Mouse (Mus musculus) activated CD4-positive, CD25-positive, alpha-beta regulatory T cell, adult 4 months (primary cell): ENCODE data around the gene Rab27a. TPM values are rescaled to one million over a fixed set of nuclear protein-coding genes. Genes with fewer than 3 reads are reported as not detected.
"Not testable (repeated sequence)": the region's sequence is repeated elsewhere in the genome, so short reads cannot be mapped to it uniquely, and the experiment has no call there.

Experiments
- ATAC-seq: one replicate; pipeline ENCODE4 v1.8.0; 2017
- polyA plus RNA-seq, 2 experiments: library from polyadenylated mRNA; unstranded; fragments of 100-300 nt; shearing (Covaris generic); gene quantifications; one replicate each; pipeline ENCODE4 v1.2.1; 2017

Gene Rab27a
- polyA plus RNA-seq, 2 experiments from 2014 or later, result 33.8 to 42.7 TPM

DNA sequence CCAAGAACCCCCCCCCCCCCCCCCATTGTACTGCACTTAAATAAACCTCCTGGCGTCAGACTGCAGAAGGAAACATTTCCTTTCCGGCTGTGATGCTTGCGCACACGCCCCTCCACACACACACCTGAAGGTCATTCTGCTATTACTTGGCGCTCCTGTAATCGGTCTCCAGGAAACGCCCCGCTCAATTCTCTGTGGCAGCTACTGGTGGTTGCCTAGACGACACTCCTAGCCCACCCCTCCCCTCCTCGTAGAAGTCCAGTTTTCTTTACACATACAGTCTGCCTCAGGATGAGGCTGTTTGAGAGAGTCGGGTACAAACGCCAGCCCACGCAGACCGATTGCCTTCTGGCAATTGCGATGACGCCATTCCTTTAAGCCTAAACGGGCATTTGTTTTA is 49.9 kb downstream of the Rab27a start:
- no peak for ATAC-seq

DNA sequence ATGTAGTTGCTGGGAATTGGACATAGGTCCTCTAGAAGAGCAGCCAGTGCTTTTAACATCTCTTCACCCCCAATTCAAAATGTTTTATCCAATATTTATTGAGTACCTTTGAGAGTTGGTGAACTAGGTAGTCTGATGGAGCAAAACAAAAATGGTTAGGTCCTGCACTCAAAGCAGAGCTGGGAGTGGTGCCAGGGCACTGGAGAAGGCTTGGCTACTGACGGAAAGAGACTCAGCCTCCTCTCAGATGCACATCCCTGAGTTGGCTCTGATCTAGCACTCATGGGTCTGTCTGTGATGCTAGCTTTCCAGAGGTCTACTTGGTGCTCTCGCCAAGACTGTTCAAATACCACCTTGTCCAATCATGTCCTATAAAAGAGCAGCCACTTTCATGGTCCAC is 53.2 kb downstream of the Rab27a start:
- no peak for ATAC-seq

DNA sequence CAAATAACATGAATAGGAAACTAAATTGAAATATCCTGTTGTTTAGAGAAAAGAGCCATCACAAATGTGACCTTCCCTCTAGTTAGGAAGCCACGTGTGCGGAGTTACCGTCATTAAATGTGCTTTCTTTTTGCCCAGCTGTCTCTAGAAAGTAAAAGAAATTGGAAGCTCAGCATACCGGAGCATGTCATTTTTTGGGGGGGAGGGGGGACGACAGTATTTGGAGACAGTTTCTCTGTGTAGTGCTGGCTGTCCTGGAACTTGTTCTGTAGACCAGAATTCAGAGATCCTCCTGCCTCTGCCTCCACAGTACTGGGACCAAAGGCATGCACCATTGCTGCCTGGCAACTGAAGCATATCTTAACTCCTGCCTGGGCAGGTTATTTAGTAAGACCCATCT is 56.9 kb downstream of the Rab27a start, which contains the start of gene Khdc3:
Gene Khdc3, plus strand, starts transcription at position 301 of the 400 bp plus-strand sequence.
- no peak for ATAC-seq

DNA sequence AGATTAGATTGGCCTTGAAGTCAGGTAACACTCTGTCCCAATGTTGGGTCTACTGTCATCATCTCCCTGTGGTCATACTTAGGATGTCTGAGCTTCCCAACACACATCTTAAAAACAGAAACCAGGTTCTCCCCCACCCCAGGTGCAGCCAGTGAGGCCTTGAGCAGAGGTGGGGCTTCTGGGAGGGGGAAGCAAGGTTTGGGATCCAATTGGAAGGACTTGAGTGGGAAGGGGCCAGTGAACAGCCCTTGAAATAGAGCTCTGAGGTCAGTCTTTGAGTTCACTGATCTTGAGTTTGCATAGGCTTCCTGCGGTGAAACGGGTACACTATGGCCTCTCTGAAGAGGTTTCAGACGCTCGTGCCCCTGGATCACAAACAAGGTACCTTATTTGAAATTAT is 57.5 kb downstream of the Rab27a start, which contains the start of gene Gm20509:
Gene Gm20509, plus strand, starts transcription at position 290 of the 400 bp plus-strand sequence.
- ATAC-seq, result no peak

DNA sequence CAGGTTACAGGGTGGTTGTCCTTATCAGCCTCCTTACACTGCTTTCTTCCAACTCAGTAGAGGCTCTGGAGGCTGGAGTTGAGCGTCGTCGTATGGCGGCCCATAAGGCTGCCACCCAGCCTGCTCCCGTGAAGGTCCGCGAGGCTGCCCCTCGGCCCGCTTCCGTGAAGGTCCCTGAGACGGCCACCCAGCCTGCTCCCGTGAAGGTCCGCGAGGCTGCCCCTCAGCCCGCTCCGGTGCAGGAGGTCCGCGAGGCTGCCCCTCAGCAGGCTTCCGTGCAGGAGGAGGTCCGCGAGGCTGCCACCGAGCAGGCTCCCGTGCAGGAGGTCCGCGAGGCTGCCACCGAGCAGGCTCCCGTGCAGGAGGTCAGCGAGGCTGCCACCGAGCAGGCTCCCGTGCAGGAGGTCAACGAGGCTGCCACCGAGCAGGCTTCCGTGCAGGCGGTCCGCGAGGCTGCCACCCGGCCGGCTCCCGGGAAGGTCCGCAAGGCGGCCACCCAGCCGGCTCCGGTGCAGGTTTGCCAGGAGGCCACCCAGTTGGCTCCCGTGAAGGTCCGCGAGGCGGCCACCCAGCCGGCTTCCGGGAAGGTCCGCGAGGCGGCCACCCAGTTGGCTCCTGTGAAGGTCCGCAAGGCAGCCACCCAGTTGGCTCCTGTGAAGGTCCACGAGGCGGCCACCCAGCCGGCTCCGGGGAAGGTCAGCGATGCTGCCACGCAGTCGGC is 58.7 kb downstream of the Rab27a start:
- ATAC-seq, result no peak

DNA sequence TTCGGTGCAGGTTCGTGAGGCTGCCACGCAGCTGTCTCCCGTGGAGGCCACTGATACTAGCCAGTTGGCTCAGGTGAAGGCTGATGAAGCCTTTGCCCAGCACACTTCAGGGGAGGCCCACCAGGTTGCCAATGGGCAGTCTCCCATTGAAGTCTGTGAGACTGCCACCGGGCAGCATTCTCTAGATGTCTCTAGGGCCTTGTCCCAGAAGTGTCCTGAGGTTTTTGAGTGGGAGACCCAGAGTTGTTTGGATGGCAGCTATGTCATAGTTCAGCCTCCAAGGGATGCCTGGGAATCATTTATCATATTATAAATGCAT is 59.2 kb downstream of the Rab27a start:
- no peak for ATAC-seq

DNA sequence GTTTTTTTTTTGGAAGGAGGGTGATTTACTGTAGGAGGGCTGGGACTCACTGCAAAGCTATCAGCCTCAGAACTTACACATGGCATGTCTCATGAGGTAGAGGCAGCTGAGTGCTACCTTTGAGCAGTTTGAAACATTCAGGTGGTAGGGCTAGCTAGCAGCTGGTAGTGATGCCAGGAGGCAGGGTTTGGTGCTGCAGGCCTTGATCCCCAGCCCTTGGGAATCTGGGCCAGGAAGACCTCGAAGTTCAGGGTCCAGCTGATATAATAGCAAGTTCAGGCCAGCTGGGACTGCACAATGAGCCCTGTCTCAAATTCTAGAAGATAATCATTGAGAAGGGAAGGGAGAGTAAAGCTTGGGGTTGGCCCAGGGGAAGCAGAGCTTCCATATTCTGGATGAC is 60.5 kb downstream of the Rab27a start:
- ATAC-seq, result no peak

DNA sequence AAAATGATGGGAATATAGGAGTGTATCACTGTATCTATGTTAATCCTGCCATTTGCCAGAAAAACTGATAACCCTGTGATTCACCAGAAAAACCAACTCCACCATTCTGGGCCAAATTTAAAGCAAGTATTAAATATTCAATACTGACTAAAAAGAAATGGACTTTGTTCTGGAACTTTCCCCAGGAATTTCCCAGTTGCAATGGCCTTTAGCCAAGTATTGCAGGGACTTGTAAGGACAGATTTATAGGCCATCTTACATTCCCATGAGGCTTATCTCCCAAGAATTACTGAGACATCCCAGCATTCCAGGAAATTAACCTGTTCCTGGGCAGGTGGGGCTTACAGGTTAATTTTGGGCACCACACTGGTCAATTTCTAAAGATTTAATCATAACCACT is 61.1 kb downstream of the Rab27a start:
- no peak for ATAC-seq

DNA sequence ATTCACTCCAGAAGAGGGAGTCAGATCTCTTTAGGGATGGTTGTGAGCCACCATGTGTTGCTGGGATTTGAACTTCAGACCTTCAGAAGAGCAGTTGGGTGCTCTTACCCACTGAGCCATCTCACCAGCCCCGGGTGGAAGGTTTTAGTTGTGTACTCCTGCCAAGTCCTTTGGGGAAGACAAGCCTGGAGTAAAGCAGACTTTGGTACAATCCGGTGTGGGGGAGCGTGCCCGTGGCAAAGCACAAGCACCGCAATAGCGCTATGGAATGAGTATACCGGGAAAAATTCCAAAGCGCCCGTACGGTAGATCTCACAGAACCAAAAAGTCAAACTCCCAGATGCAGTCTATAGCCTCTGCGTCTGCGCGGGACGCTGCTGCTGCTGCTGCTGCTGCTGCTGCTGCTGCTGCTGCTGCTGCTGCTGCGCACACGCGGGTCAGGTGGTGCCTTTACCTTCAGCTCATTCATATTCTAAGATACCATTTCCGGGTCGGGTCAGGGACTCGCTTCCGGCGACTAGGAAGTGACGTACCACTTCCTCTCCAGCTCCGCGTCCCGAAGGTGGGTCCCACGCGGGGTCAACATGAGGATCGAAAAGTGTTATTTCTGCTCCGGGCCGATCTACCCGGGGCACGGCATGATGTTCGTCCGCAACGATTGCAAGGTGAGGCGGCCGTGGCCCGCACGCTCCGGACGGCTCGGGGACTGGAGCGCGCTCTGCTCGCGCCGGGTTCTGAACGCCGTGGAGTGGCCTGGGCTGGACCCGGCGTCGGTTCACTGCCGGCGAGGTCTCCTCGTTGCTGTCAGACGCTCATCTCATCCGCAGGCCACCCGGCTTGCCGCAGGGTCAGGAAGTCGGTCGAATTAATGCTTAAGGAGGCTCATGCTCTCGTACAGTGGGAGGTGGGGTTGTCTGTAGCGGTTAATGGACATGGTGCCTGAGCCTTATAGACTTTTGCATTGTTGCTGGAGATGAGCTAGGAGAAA is 68.6 kb downstream of the Rab27a start, which contains the start of gene Rsl24d1:
Gene Rsl24d1, plus strand, starts transcription at position 508 of the 988 bp plus-strand sequence.
- peak; percentile 96 for ATAC-seq

DNA sequence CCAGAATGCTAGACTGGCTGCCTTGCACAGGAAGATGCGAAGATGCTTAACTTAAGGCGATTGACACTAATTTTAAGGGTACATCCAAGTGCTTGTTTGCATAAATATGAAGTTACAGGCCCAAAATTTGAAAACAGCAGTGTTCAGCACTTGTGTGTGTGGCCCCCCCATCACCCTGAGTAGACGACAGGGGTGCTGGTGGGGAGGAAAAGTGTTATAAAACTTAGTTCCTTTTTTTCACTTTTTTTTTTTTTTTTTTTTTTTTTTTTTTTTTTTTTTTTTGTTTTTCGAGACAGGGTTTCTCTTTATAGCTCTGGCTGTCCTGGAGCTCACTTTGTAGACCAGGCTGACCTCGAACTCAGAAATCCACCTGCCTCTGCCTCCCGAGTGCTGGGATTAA is 72.0 kb downstream of the Rab27a start:
- not testable (repeated sequence) for ATAC-seq

DNA sequence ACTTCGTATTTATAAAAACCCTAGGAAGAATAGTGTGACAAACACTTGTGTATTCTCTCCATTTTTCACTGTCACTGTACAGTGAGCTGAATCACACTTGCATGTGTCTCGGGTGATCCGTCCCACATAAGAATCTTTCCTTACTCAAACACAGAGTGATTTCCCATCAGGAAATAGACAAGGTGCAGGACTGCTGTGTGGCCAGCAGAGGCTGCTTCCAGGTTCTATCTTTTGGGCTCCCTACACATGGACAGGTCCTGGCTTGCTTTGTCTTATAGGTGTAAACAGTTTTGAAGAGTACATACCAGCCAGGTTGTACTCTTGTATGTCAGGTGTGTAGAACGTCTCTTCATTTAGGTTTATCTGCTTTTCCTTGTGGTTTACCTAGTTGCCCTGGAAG is 73.4 kb downstream of the Rab27a start:
- no peak for ATAC-seq

DNA sequence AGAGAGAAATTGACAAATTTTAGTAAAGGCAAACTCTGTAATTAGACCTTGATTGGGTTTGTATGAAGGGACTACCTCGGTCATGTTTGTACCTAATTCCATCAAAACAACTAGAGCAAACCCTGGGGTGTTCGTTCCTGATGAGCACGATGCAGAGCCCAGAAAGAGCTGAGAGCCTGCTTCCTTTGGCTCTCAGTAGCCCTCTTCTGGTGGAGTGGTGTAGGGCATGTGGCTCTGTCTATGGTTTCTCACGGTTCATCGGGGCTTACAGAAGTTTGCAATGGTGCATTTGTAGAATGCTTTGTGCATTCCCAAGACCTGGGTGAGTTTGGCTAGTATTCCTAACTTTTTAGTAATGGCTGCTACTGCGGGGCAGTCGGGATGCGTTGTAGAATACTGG is 77.1 kb downstream of the Rab27a start:
- ATAC-seq, result no peak

DNA sequence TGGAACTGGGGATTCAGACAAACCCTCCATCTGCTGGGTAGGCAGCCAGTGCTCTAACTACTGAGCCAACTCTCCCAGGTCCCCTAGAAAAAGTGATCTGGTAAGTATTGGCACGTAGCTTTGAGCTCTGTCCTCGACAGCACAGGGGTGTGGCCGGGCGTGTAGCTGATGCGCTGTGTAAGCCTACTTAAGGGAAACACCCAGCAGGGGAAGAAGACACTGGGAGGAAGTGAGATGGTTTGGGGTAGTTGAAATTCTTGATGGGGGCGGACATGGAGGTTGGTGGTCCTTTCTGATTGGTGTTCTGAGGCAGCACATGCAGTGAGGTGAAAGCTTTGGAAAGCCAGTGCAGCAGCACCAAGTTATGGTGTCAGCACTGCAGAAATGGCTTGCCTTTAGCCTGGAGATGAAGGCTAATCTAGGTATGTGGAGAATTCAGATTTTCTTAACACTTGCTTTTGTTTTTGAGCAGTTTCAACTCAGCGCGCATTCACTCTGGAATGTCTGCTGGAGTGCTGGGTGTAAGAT is 80.5 kb downstream of the Rab27a start:
- ATAC-seq, result no peak

DNA sequence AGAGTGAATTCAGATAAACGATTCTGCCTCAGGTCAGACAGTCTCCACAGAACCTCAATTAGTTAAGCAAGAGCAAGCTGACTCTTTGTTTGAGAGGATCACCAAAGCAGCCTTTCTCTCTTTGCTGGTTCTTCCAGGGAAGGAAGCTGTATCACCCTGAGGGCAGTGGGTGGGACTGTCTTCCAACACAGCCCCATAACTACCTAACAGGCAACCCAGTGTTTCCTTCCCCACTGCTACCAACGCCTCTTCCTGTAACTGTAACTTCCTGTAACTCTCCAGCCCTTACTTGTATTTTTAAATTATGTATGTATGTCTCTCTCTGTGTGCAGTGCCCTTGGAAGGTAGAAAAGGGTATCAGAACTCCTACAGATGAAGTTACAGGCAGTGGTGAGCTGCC is 82.8 kb downstream of the Rab27a start:
- no peak for ATAC-seq

DNA sequence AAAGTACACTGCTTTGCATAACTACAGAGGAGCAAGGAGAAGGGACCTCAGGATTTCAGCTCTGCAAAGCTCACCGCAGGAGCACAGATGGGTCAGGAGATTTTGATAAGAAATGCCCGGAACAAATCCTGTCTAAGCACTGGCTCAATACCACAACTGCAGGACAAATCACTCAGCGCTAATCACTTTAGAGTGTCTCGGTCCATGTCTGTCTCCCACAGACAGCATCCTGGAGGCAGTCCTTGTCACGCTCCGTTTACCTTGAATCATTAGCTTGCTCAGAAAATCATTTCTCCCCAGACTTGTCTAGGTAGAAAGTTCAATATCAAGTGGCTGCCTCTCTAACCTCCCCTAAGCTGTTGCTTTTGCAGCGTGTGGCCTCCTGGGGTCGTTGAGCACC is 85.2 kb downstream of the Rab27a start:
- no peak for ATAC-seq

DNA sequence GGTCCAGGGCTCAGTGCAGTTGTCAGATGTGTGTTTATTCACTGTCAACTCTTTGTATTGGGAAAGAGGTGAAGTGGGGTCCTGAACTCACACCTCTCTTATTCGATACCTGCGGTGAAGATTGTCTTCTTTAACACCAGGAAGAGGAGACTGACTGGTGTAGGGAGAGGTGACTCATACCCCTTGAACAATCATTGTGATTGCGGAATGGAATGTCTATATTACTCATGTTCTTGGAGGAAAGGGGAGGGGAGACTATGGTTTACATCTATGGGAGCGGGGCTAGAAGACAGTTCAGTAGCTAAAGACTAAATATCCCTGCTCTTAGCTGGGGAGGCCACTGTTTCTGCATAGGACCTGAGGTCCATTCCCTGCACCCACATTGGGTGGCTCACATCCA is 85.9 kb downstream of the Rab27a start:
- no peak for ATAC-seq

DNA sequence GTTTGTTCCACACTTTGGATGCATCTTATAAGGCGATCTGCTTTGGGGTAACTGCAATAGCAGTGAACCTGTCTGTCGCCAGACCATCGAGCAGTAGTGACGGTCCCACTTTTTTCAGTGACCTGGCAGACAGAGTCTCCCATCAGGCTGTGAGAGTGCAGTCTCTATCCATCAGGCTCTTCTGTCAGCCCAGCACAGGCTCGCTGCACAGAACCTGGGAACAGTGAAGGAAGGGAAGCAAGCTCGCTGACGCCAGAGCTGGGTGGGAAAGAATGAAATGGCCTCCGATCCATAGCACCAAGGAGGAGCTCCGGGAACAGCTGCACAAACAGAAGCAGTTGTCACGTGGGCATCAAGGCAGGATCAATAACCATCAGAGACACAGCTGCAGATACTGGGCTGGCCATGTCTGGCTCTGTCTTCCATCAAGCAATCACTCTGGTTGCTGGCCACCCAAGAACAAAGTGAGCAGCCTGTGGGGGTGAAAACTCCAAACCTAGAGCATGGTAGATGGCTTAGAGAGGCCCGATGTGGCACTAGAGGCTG is 92.8 kb downstream of the Rab27a start:
- ATAC-seq, result no peak

Other genes with a start within 250 kb of the Rab27a start
- gene Prtg, start 238.0 kb upstream of the Rab27a start, polyA plus RNA-seq, result not detected
- not detected for gene Pygo1, start 119.2 kb upstream of the Rab27a start, polyA plus RNA-seq
- gene Dyx1c1, start 86.1 kb upstream of the Rab27a start, polyA plus RNA-seq, result 1 to 10 TPM; 5.5 to 8.1 TPM
- gene Gm44503, start 86.0 kb upstream of the Rab27a start, polyA plus RNA-seq, result not detected
- gene Ccpg1os, start 59.5 kb upstream of the Rab27a start, polyA plus RNA-seq, result 1 to 10 TPM; 3.4 to 7.9 TPM
- 10 to 100 TPM; 72.5 to 77.4 TPM for gene Ccpg1, start 59.4 kb upstream of the Rab27a start, polyA plus RNA-seq
- 10 to 100 TPM; 13.0 to 15.6 TPM for gene Pigb, start 4.5 kb upstream of the Rab27a start, polyA plus RNA-seq
- under 1 TPM; 0.40 to 0.46 TPM for gene Khdc3, start 57.0 kb downstream of the Rab27a start, polyA plus RNA-seq
- not detected for gene Gm20509, start 57.6 kb downstream of the Rab27a start, polyA plus RNA-seq
- gene Rsl24d1, start 68.6 kb downstream of the Rab27a start, polyA plus RNA-seq, result 10 to 100 TPM; 84.0 to 93.8 TPM